Mouse (Mus musculus) C2C12 (cell line): ENCODE results near the gene Sprr2a1. TPM values are rescaled to one million over a fixed set of nuclear protein-coding genes. Genes with fewer than 3 reads are reported as not detected.
"Not testable (repeated sequence)": the region's sequence is repeated elsewhere in the genome, so short reads cannot be mapped to it uniquely, and the experiment has no call there.

Experiments
- H3K27me3 ChIP-seq: one replicate; pipeline ENCODE4 v1.6.1; 2011; ENCODE audit not compliant: control insufficient read depth, insufficient read depth, insufficient read length
- H3K36me3 ChIP-seq: one replicate; pipeline ENCODE4 v1.6.1; 2011; ENCODE audit not compliant: control insufficient read depth, insufficient read depth
- H3K4me3 ChIP-seq: one replicate; pipeline ENCODE4 v1.5.1; 2011; ENCODE audit warnings: mild to moderate bottlenecking, control low read depth; ENCODE audit not compliant: poor library complexity, insufficient read depth, severe bottlenecking
- H3K79me2 ChIP-seq: one replicate; pipeline ENCODE4 v1.6.1; 2011; ENCODE audit not compliant: control insufficient read depth, insufficient read depth
- H3K79me3 ChIP-seq: one replicate; pipeline ENCODE4 v1.6.1; 2011; ENCODE audit warnings: low read depth, control low read depth
- H3ac ChIP-seq: one replicate; pipeline ENCODE3; 2011; ENCODE audit warnings: low read depth; ENCODE audit not compliant: control insufficient read depth, insufficient read length
- CEBPB ChIP-seq: IDR thresholded peaks from one replicate; pipeline ENCODE4 v1.6.1; 2011; ENCODE audit warnings: low read depth, mild to moderate bottlenecking, control low read depth, moderate library complexity
- CTCF ChIP-seq: IDR thresholded peaks from one replicate; pipeline ENCODE4 v1.5.1; 2011; ENCODE audit not compliant: control insufficient read depth, insufficient read depth, insufficient read length
- FOSL1 ChIP-seq: IDR thresholded peaks from one replicate; pipeline ENCODE4 v1.8.0; 2011; ENCODE audit warnings: mild to moderate bottlenecking, low read length; ENCODE audit not compliant: poor library complexity, insufficient read depth, severe bottlenecking
- MAX ChIP-seq: IDR thresholded peaks from one replicate; pipeline ENCODE4 v1.6.1; 2011; ENCODE audit warnings: mild to moderate bottlenecking, control low read depth
- MYOD1 ChIP-seq: IDR thresholded peaks from one replicate; pipeline ENCODE4 v1.6.1; 2011; ENCODE audit warnings: low read depth; ENCODE audit not compliant: control insufficient read depth, insufficient read length
- MYOG ChIP-seq: IDR thresholded peaks from one replicate; pipeline ENCODE4 v1.6.1; 2011; ENCODE audit not compliant: control insufficient read depth, insufficient read length; ENCODE audit errors: extremely low read depth
- USF1 ChIP-seq: IDR thresholded peaks from one replicate; pipeline ENCODE4 v1.6.1; 2011; ENCODE audit warnings: low read depth, mild to moderate bottlenecking, control low read depth, moderate library complexity
- long read RNA-seq, 2 experiments: library from polyadenylated mRNA; unstranded; transcript quantifications; one replicate each; pipeline ENCODE4 v2.0.0; 2019 to 2020
- polyA plus RNA-seq: library from polyadenylated mRNA; unstranded; fragments of >200 nt; fragmentation: generic; extraction: Trizol; gene quantifications from one replicate; pipeline ENCODE4 v1.2.1, GENCODE M21; 2012; ENCODE audit warnings: missing spikeins

The Sprr2a1 gene
- polyA plus RNA-seq = 0.06 TPM
- long read RNA-seq, experiment 1 = 0 reads
- long read RNA-seq, experiment 2 = 0 reads

GRCm38 (mm10) chr3:92215569-92215968 is at the start of gene Sprr2a1, which contains the start of gene Sprr2a2:
Sprr2a1 (plus strand) TSS chr3:92215799.
Sprr2a2 (plus strand) TSS chr3:92215920.
- not testable (repeated sequence) for H3K4me3 ChIP-seq, H3K36me3 ChIP-seq, H3K79me3 ChIP-seq, H3K79me2 ChIP-seq, H3K27me3 ChIP-seq, H3ac ChIP-seq

GRCm38 (mm10) chr3:92169847-92170246 is 45.8 kb upstream of the Sprr2a1 start:
- TF ChIP-seq MYOG (no peak), CEBPB (no peak)

GRCm38 (mm10) chr3:92176880-92177279 is 38.7 kb upstream of the Sprr2a1 start:
- TF ChIP-seq MAX (no peak), MYOD1 (no peak), USF1 (no peak), FOSL1 (no peak), MYOG (no peak), CTCF (no peak), CEBPB (no peak)
- H3ac ChIP-seq = no peak overlapping the region

More at GRCm38 (mm10) chr3:92169847-92170246, 45.8 kb upstream of the Sprr2a1 start:
- Histone ChIP-seq H3K36me3 (no peaks in the 10 kb centered on the region), H3K79me3 (no peaks in the 10 kb centered on the region), H3K4me3 (no peak overlapping the region), H3K79me2 (no peaks in the 10 kb centered on the region), H3K27me3 (no peaks in the 10 kb centered on the region), H3ac (no peak overlapping the region)

GRCm38 (mm10) chr3:92195512-92196200 is 19.9 kb upstream of the Sprr2a1 start:
- Histone ChIP-seq H3K27me3 (no peaks in the 10 kb centered on the region), H3K4me3 (no peak overlapping the region), H3ac (no peak overlapping the region), H3K36me3 (no peaks in the 10 kb centered on the region), H3K79me3 (no peaks in the 10 kb centered on the region), H3K79me2 (no peaks in the 10 kb centered on the region)
- TF ChIP-seq FOSL1 (no peak), MAX (no peak), MYOG (no peak), CEBPB (no peak), USF1 (no peak), MYOD1 (no peak), CTCF (no peak)

More at GRCm38 (mm10) chr3:92176880-92177279, 38.7 kb upstream of the Sprr2a1 start:
- Histone ChIP-seq H3K4me3 (no peak overlapping the region), H3K36me3 (no peaks in the 10 kb centered on the region), H3K79me2 (no peaks in the 10 kb centered on the region), H3K79me3 (no peaks in the 10 kb centered on the region), H3K27me3 (no peaks in the 10 kb centered on the region)

GRCm38 (mm10) chr3:92211133-92211925 is 4.3 kb upstream of the Sprr2a1 start:
- not testable (repeated sequence) for H3K36me3 ChIP-seq, H3K27me3 ChIP-seq, H3K4me3 ChIP-seq

GRCm38 (mm10) chr3:92212059-92212458 is 3.5 kb upstream of the Sprr2a1 start:
- not testable (repeated sequence) for H3K36me3 ChIP-seq, H3K79me3 ChIP-seq, H3K4me3 ChIP-seq, H3K27me3 ChIP-seq, H3ac ChIP-seq, H3K79me2 ChIP-seq

More at GRCm38 (mm10) chr3:92211133-92211925, 4.3 kb upstream of the Sprr2a1 start:
- H3K79me3 ChIP-seq, H3ac ChIP-seq, H3K79me2 ChIP-seq: not testable (repeated sequence)

GRCm38 (mm10) chr3:92213651-92214050 is 1.9 kb upstream of the Sprr2a1 start:
- not testable (repeated sequence) for H3K36me3 ChIP-seq, H3ac ChIP-seq, H3K4me3 ChIP-seq, H3K79me2 ChIP-seq, H3K79me3 ChIP-seq, H3K27me3 ChIP-seq

- not testable (repeated sequence) for H3ac ChIP-seq, H3K27me3 ChIP-seq, H3K4me3 ChIP-seq, H3K79me2 ChIP-seq, H3K36me3 ChIP-seq, H3K79me3 ChIP-seq
Observed at GRCm38 (mm10) chr3:92219031-92219430, 3.4 kb downstream of the Sprr2a1 start.

GRCm38 (mm10) chr3:92223708-92224107 is 8.1 kb downstream of the Sprr2a1 start:
- H3ac ChIP-seq, H3K27me3 ChIP-seq, H3K4me3 ChIP-seq, H3K79me2 ChIP-seq, H3K36me3 ChIP-seq, H3K79me3 ChIP-seq: not testable (repeated sequence)
